ENCODE assay signal across 9 mouse cellular contexts in genomic region chr9:78442237-78442578, GRCm38 (mm10). TPM values are rescaled to one million over a fixed set of nuclear protein-coding genes. Genes with fewer than 3 reads are reported as not detected.
DNase-seq lines count a peak whose midpoint lies in the region; ATAC-seq and TF ChIP-seq lines count a peak whose summit lies in the region.
"Had no signal": no experiment of that assay in that cellular context is flagged by ENCODE, and none has a peak within 500 bp of the region (broad histone marks: within the 10 kb centered on the region; RNA-seq: fewer than 3 reads in every experiment).

No protein-coding gene starts in this region.

- H3K36me3 ChIP-seq in heart, embryonic 12.5 days = no peaks in the 10 kb centered on the region
- no peaks in the 10 kb centered on the region for H3K36me3 ChIP-seq in forebrain, embryonic 15.5 days
- H3K36me3 ChIP-seq in liver, postnatal 0 days (replicated peaks; ENCODE audit: insufficient read depth, low read length) = no peaks in the 10 kb centered on the region

- TF ChIP-seq CTCF in liver, postnatal 0 days (IDR thresholded peaks at IDR 0.05; ENCODE audit: low read depth) = no peak

- TF ChIP-seq EP300 in liver, postnatal 0 days (IDR thresholded peaks at IDR 0.05; ENCODE audit: low read depth) = no peak

- peak overlapping the region; percentile 58 for H3K4me3 ChIP-seq in heart, embryonic 12.5 days
- peak overlapping the region; percentile 43 for H3K4me3 ChIP-seq in forebrain, embryonic 15.5 days
- peak overlapping the region; percentile 50 for H3K4me3 ChIP-seq in liver, postnatal 0 days (ENCODE audit: low read depth, low read length)

- peak overlapping the region; percentile 90 for H3K4me2 ChIP-seq in heart, embryonic 12.5 days
- H3K4me2 ChIP-seq in forebrain, embryonic 15.5 days (replicated peaks) = peak overlapping the region; percentile 71
- peak overlapping the region; percentile 84 for H3K4me2 ChIP-seq in liver, postnatal 0 days (ENCODE audit: low read depth, low read length)

- no peaks in the 10 kb centered on the region for H3K9me3 ChIP-seq in heart, embryonic 12.5 days (replicated peaks)
- H3K9me3 ChIP-seq in forebrain, embryonic 15.5 days = no peaks in the 10 kb centered on the region
- H3K9me3 ChIP-seq in liver, postnatal 0 days (ENCODE audit: low read length) = no peaks in the 10 kb centered on the region

- peaks cover 11% of the 10 kb centered on the region; the same call in 1 of the 2 replicates for H3K4me1 ChIP-seq in heart, embryonic 12.5 days (replicated peaks)
- peaks cover 14% of the 10 kb centered on the region for H3K4me1 ChIP-seq in forebrain, embryonic 15.5 days
- H3K4me1 ChIP-seq in liver, postnatal 0 days (ENCODE audit: insufficient read depth) = peaks cover 14% of the 10 kb centered on the region

- H3K9ac ChIP-seq in heart, embryonic 12.5 days = peak overlapping the region; percentile 67
- H3K9ac ChIP-seq in forebrain, embryonic 15.5 days (replicated peaks) = peak overlapping the region; percentile 40; the same call in 1 of the 2 replicates
- peak overlapping the region; percentile 42 for H3K9ac ChIP-seq in liver, postnatal 0 days (replicated peaks)

- WGBS in heart, embryonic 12.5 days = 6% methylated on average over 9 of the region's 9 CpGs
- 7% methylated on average over 9 of the region's 9 CpGs for WGBS in forebrain, embryonic 15.5 days
- WGBS in liver, postnatal 0 days (ENCODE audit: insufficient replicate concordance) = 4% methylated on average over 9 of the region's 9 CpGs

- H3K27ac ChIP-seq in heart, embryonic 12.5 days (ENCODE audit: poor library complexity, severe bottlenecking) = no peak overlapping the region
- no peak overlapping the region for H3K27ac ChIP-seq in forebrain, embryonic 15.5 days (replicated peaks)
- peak overlapping the region; percentile 19; the same call in 1 of the 2 replicates for H3K27ac ChIP-seq in liver, postnatal 0 days (ENCODE audit: low read depth)

- peaks cover 70% of the 10 kb centered on the region for H3K27me3 ChIP-seq in heart, embryonic 12.5 days (replicated peaks)
- peaks cover 64% of the 10 kb centered on the region for H3K27me3 ChIP-seq in forebrain, embryonic 15.5 days
- H3K27me3 ChIP-seq in liver, postnatal 0 days (ENCODE audit: insufficient read depth, low read length) = peaks cover 46% of the 10 kb centered on the region

- ATAC-seq in heart, embryonic 12.5 days (ENCODE audit: insufficient number of reproducible peaks, low FRiP score) = no peak; the same call in 1 of the 2 replicates
- ATAC-seq in forebrain, embryonic 15.5 days (replicated peaks) = no peak
- ATAC-seq in liver, postnatal 0 days = peak; percentile 30; the same call in 1 of the 2 replicates
- no peak for ATAC-seq in monocyte, adult 5-6 weeks (replicated peaks; ENCODE audit: insufficient number of reproducible peaks, low FRiP score, low TSS enrichment, poor library complexity, severe bottlenecking)

- no peak for DNase-seq in heart, adult 8-10 months (ENCODE audit: low spot score)
- DNase-seq in CD8-positive naive resting alpha-beta T cell, adult 2 months (ENCODE audit: low read depth in 2 of 2, low spot score in 2 of 2) = peak; percentile 15 to 26
- DNase-seq in liver, postnatal 0 days = no peak
- DNase-seq in layer of hippocampus, postnatal 10 days (ENCODE audit: low spot score in 2 of 2) = no peak
- DNase-seq in frontal cortex, postnatal 36 days (ENCODE audit: low spot score in 2 of 2) = no peak

RNA-seq across cellular contexts. Expression of gene Cgas, which starts 0.8 kb away (rescaled TPM):
- polyA plus RNA-seq in heart, embryonic 12.5 days (2016; fragmentation: Nextera tagmentation; extraction: Ambion mirVana) = 0.68 and 0.82 TPM in 2 replicates
- under 1 TPM; 0.16 to 0.44 (median 0.28) TPM for total RNA-seq in heart, adult 8-10 months (2022)
- polyA plus RNA-seq in forebrain, embryonic 15.5 days (2015; fragmentation: Nextera tagmentation; extraction: Ambion mirVana) = 0.50 TPM in 2 replicates
- 0.85 and 0.92 TPM in 2 replicates for polyA plus RNA-seq in liver, postnatal 0 days (2015; fragmentation: Nextera tagmentation; extraction: Ambion mirVana)
- total RNA-seq in layer of hippocampus, postnatal 10 days (2021) = under 1 TPM; 0.94 to 0.96 TPM
- total RNA-seq in monocyte, adult 5-6 weeks (2017) = 5.0 to 10.2 TPM (median 6.5 TPM) in 3 replicates
- total RNA-seq: CH12.LX had no signal

RNA-seq across cellular contexts. Expression of gene Mto1, which starts 5.8 kb away (rescaled TPM):
- polyA plus RNA-seq in heart, embryonic 12.5 days (2016; fragmentation: Nextera tagmentation; extraction: Ambion mirVana) = 26.8 and 28.8 TPM in 2 replicates
- total RNA-seq in heart, adult 8-10 months (2022) = 10 to 100 TPM; 23.6 to 29.9 (median 27.6) TPM
- 26.6 and 31.2 TPM in 2 replicates for polyA plus RNA-seq in forebrain, embryonic 15.5 days (2015; fragmentation: Nextera tagmentation; extraction: Ambion mirVana)
- 10.9 and 11.5 TPM in 2 replicates for polyA plus RNA-seq in liver, postnatal 0 days (2015; fragmentation: Nextera tagmentation; extraction: Ambion mirVana)
- 10 to 100 TPM; 20.4 to 22.9 TPM for total RNA-seq in layer of hippocampus, postnatal 10 days (2021)
- total RNA-seq in monocyte, adult 5-6 weeks (2017) = 29.0 to 42.6 TPM (median 34.6 TPM) in 3 replicates

RNA-seq across cellular contexts. Expression of gene Gm17324, which starts 6.4 kb away (rescaled TPM):
- 0.65 and 0.99 TPM in 2 replicates for polyA plus RNA-seq in heart, embryonic 12.5 days (2016; fragmentation: Nextera tagmentation; extraction: Ambion mirVana)
- not detected for total RNA-seq in heart, adult 8-10 months (2022)
- polyA plus RNA-seq in forebrain, embryonic 15.5 days (2015; fragmentation: Nextera tagmentation; extraction: Ambion mirVana) = 0.76 and 1.7 TPM in 2 replicates
- polyA plus RNA-seq in liver, postnatal 0 days (2015; fragmentation: Nextera tagmentation; extraction: Ambion mirVana) = 0.70 and 0.75 TPM in 2 replicates
- total RNA-seq in layer of hippocampus, postnatal 10 days (2021) = 1 to 10 TPM; 1.4 to 1.5 TPM
- total RNA-seq in monocyte, adult 5-6 weeks (2017) = not detected in 3 replicates

RNA-seq across cellular contexts. Expression of gene Ddx43, which starts 46.6 kb away (rescaled TPM):
- 0.24 and 0.36 TPM in 2 replicates for polyA plus RNA-seq in heart, embryonic 12.5 days (2016; fragmentation: Nextera tagmentation; extraction: Ambion mirVana)
- not detected for total RNA-seq in heart, adult 8-10 months (2022)
- 0.08 and 0.10 TPM in 2 replicates for polyA plus RNA-seq in forebrain, embryonic 15.5 days (2015; fragmentation: Nextera tagmentation; extraction: Ambion mirVana)
- 0.05 TPM in 1 of 2 replicates, not detected in the other for polyA plus RNA-seq in liver, postnatal 0 days (2015; fragmentation: Nextera tagmentation; extraction: Ambion mirVana)
- under 1 TPM in 1 of 2 experiments, not detected in 1; 0.16 TPM for total RNA-seq in layer of hippocampus, postnatal 10 days (2021)
- 2.8 to 15.4 TPM (median 3.9 TPM) in 3 replicates for total RNA-seq in monocyte, adult 5-6 weeks (2017)
- total RNA-seq: CH12.LX had no signal

RNA-seq across cellular contexts. Expression of gene Eef1a1, which starts 46.7 kb away (rescaled TPM):
- polyA plus RNA-seq in heart, embryonic 12.5 days (2016; fragmentation: Nextera tagmentation; extraction: Ambion mirVana) = 2,772 and 2,882 TPM in 2 replicates
- 100 to 1,000 TPM; 830 to 950 (median 884) TPM for total RNA-seq in heart, adult 8-10 months (2022)
- 3,810 and 3,862 TPM in 2 replicates for polyA plus RNA-seq in forebrain, embryonic 15.5 days (2015; fragmentation: Nextera tagmentation; extraction: Ambion mirVana)
- polyA plus RNA-seq in liver, postnatal 0 days (2015; fragmentation: Nextera tagmentation; extraction: Ambion mirVana) = 1,946 and 1,972 TPM in 2 replicates
- total RNA-seq in layer of hippocampus, postnatal 10 days (2021) = 1,000 to 10,000 TPM; 4,076 to 4,543 TPM
- 6,370 to 7,055 TPM (median 6,774 TPM) in 3 replicates for total RNA-seq in monocyte, adult 5-6 weeks (2017)

Comparison
In these comparisons a context has a peak if more than half of its experiments do, and no peak if none do; other contexts are left out.
1. DNase-seq: peak in CD8-positive naive resting alpha-beta T cell, adult 2 months (2 of 2); none in heart, adult 8-10 months (single experiment), liver, postnatal 0 days (single experiment), layer of hippocampus, postnatal 10 days (0 of 2) and frontal cortex, postnatal 36 days (0 of 2).
2. Peak in every context shown above with its lines, with median percentiles within 50 percentile points of each other: H3K4me2 ChIP-seq, H3K4me3 ChIP-seq and H3K9ac ChIP-seq.